Mouse (Mus musculus) hindbrain, embryonic 10.5 days (tissue): ENCODE data around the gene Per1. TPM values are rescaled to one million over a fixed set of nuclear protein-coding genes. Genes with fewer than 3 reads are reported as not detected.

ENCODE experiments used
- polyA plus RNA-seq: library from polyadenylated mRNA; unstranded; fragments of >200 nt; fragmentation: Nextera tagmentation; extraction: Ambion mirVana; gene quantifications from 2 replicates; pipeline ENCODE4 v1.2.1, GENCODE M21; 2016

Gene Per1
- polyA plus RNA-seq, 1 experiment from 2014 or later = 9.8 TPM

Other genes starting within 250 kb of the Per1 start
- gene Ndel1, start 223.4 kb upstream of the Per1 start, polyA plus RNA-seq = 56.3 and 57.7 TPM in 2 replicates
- gene Rnf222, start 206.7 kb upstream of the Per1 start, polyA plus RNA-seq = 0.07 TPM in 1 of 2 replicates, not detected in the other
- 904 and 972 TPM in 2 replicates for gene Rpl26, start 193.6 kb upstream of the Per1 start, polyA plus RNA-seq
- not detected in 2 replicates for gene Odf4, start 168.1 kb upstream of the Per1 start, polyA plus RNA-seq
- gene Arhgef15, start 137.7 kb upstream of the Per1 start, polyA plus RNA-seq = 7.9 and 8.6 TPM in 2 replicates
- gene Slc25a35, start 127.1 kb upstream of the Per1 start, polyA plus RNA-seq = 2.0 and 2.5 TPM in 2 replicates
- 69.7 and 78.1 TPM in 2 replicates for gene Rangrf, start 120.0 kb upstream of the Per1 start, polyA plus RNA-seq
- gene Pfas, start 86.8 kb upstream of the Per1 start, polyA plus RNA-seq = 40.6 and 57.3 TPM in 2 replicates
- gene Ctc1, start 79.3 kb upstream of the Per1 start, polyA plus RNA-seq = 89.8 and 90.9 TPM in 2 replicates
- gene Aurkb, start 49.6 kb upstream of the Per1 start, polyA plus RNA-seq = 184 and 228 TPM in 2 replicates
- gene Borcs6, start 35.5 kb upstream of the Per1 start, polyA plus RNA-seq = 8.5 and 12.6 TPM in 2 replicates
- 56.6 and 57.6 TPM in 2 replicates for gene Tmem107, start 24.4 kb upstream of the Per1 start, polyA plus RNA-seq
- gene Vamp2, start 6.7 kb upstream of the Per1 start, polyA plus RNA-seq = 67.1 and 108 TPM in 2 replicates
- 0.14 and 0.48 TPM in 2 replicates for gene Hes7, start 25.2 kb downstream of the Per1 start, polyA plus RNA-seq
- gene 9130213A22Rik, start 27.4 kb downstream of the Per1 start, polyA plus RNA-seq = 0.13 TPM in 1 of 2 replicates, not detected in the other
- gene Aloxe3, start 30.7 kb downstream of the Per1 start, polyA plus RNA-seq = 0.22 TPM in 1 of 2 replicates, not detected in the other
- not detected in 2 replicates for gene Alox12b, start 61.8 kb downstream of the Per1 start, polyA plus RNA-seq
- 0.10 TPM in 1 of 2 replicates, not detected in the other for gene Alox8, start 102.6 kb downstream of the Per1 start, polyA plus RNA-seq
- gene Gucy2e, start 141.8 kb downstream of the Per1 start, polyA plus RNA-seq = 0.06 and 0.09 TPM in 2 replicates
- gene Cntrob, start 228.6 kb downstream of the Per1 start, polyA plus RNA-seq = 34.2 and 36.7 TPM in 2 replicates
- 189 and 208 TPM in 2 replicates for gene Trappc1, start 228.8 kb downstream of the Per1 start, polyA plus RNA-seq
- 1.2 and 2.7 TPM in 2 replicates for gene Kcnab3, start 231.0 kb downstream of the Per1 start, polyA plus RNA-seq
- 18.0 and 19.9 TPM in 2 replicates for gene Rnf227, start 245.2 kb downstream of the Per1 start, polyA plus RNA-seq